Mouse (Mus musculus) right cerebral cortex, postnatal 36 days (tissue): ENCODE results near the gene Lpar3.
"Not testable (repeated sequence)": the region's sequence is repeated elsewhere in the genome, so short reads cannot be mapped to it uniquely, and the experiment has no call there.

Experiments used
- DNase-seq, 2 experiments: peaks; one replicate each; pipeline ENCODE4 v3.0.0; 2022; ENCODE audit warnings: low spot score in 2 of 2, mixed read lengths in 1 of 2

Lpar3 gene

GRCm38 (mm10) chr3:146209759-146210158, 11.0 kb upstream of the Lpar3 start:
- DNase-seq: not testable (repeated sequence)

DNA sequence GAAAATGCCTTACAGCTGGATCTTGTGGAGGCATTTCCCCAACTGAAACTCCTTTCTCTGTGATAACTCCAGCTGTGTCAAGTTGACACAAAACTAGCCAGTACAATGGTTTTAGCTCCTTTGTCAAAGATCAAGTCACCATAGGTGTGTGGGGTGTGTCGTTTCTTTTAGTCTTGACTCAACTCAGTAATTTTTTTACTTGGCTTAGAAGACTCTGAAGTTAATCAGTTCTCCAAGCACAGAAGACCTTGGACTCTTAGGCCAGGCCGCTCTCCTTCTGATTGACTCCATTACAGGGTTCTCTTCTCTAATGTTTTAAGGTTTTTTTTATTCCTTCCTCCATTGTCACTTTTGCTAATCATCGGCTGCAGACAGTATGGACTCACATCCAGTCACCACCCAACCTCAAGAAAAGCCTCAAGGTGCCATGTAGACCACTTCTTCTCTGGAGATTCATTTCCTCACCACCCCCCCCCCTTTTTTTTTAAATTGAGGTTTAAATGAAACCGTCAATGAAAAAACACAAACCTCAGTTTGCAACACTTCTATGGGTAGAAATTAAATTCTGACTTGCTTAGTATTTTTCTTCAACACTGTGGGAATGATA, 9.5 kb upstream of the Lpar3 start:
- no peak for DNase-seq

- no peak for DNase-seq
Observed at GRCm38 (mm10) chr3:146211964-146212363, 8.8 kb upstream of the Lpar3 start.

GRCm38 (mm10) chr3:146213336-146213735, 7.4 kb upstream of the Lpar3 start:
- no peak for DNase-seq

- no peak for DNase-seq
Observed at GRCm38 (mm10) chr3:146216561-146216960, 4.2 kb upstream of the Lpar3 start.

- DNase-seq: no peak
Observed at GRCm38 (mm10) chr3:146224271-146224670, 3.5 kb downstream of the Lpar3 start.

GRCm38 (mm10) chr3:146225061-146225761, 4.4 kb downstream of the Lpar3 start:
- DNase-seq: no peak

GRCm38 (mm10) chr3:146227427-146227826, 6.7 kb downstream of the Lpar3 start:
- DNase-seq: no peak

- DNase-seq: no peak
Observed at GRCm38 (mm10) chr3:146228559-146229310, 8.0 kb downstream of the Lpar3 start.

DNA sequence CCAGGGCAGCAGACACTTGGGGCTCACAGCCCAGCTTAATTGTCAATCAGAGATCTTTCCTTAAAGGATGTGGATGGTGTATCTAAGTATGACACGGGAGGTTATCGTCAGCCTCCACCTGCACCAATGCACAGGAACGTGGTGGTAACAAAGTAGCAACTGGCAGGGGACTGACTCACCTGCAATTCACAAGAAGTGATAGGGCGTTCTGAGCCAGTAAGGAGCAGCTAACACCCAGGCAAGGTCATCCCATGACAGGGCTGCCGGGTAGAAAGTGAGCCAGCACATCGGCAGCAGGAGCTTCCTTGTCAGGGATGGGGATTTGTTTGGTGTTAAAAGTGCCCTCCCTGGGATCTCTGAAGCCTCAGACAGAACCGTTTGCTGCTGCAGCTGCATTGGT, 11.9 kb downstream of the Lpar3 start:
- no peak for DNase-seq

- no peak for DNase-seq
Observed at GRCm38 (mm10) chr3:146233741-146234140, 13.0 kb downstream of the Lpar3 start.

- DNase-seq: no peak
Observed at GRCm38 (mm10) chr3:146234530-146234929, 13.8 kb downstream of the Lpar3 start.

DNA sequence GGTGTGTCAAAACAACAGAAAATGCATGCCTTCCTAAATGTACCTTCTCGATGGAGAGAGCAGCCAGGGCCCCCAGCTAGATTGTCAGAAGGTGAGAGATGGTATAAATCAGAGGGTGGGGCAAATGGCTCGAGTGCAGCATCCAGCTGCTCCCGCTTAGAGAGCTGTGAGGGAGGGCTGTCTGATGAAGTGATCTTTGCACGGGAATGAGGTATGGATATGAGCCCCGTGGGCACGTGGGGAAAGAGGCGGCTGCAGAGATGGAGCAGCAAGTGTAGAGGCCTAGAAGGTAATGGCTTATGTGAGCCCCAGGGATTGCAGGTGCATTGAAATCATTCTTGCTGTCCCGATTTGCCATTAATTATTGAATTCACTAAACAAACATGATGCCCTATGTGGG, 15.5 kb downstream of the Lpar3 start:
- no peak for DNase-seq

DNA sequence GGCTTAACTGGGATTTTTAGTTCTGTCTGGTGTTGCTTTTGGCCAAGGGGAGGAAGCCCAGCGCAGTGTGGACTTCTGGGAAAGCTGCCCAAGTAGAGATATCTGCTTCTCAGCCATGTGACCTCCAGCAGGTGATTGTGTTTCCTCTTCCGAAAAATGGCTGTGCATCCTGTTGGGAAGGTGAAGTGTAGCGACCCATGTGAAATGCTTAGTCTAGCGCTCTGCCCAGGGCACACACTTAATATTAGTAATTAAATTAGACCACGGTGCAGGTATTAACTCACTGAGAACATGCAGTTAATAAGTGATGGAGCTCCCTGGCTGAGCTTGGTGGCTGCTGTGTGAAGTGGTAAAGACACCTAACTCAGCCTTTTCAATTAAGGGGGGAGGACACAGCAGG, 16.9 kb downstream of the Lpar3 start:
- no peak for DNase-seq

DNA sequence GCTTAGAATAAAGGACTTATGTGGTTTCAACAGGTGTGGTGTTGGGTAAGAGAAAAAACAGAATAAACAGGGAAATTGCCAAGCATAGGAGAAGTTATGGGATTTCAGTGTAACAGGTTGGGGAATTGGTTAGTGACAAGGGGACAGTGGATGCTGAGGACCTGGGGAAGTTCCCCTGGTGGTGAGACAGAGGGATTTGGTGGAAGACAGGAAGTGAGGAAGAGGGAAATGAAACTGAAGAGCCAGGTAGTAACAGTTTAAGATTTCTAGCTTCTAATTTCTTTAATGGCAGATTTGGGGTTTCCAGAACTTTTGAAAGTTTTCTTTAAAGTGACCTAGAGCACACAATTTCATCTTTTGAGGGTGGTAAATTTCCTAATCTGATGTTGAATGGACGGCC, 23.9 kb downstream of the Lpar3 start:
- DNase-seq: no peak

- no peak for DNase-seq
Observed at GRCm38 (mm10) chr3:146246557-146246956, 25.8 kb downstream of the Lpar3 start.

- DNase-seq: no peak
Observed at GRCm38 (mm10) chr3:146246992-146247391, 26.2 kb downstream of the Lpar3 start.

DNA sequence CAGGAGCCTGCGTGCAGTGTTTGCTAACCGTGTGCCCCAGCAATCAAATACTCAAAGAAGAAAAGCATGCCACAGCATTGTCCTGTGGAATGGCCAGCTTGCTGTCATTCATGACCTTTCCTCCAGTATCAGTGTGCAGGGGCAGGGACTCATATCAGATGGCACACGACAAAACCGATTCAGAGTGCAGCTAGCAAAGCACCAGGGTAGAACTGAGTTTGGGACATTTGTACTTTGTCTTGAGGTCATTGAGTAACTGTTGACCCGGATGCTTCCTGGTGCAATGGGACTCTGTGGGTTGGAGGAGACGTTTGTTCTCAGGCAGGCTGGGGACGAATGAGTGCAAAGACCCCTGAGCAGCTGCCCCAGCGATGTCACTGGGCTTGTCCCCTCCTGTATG, 29.1 kb downstream of the Lpar3 start:
- no peak for DNase-seq

DNA sequence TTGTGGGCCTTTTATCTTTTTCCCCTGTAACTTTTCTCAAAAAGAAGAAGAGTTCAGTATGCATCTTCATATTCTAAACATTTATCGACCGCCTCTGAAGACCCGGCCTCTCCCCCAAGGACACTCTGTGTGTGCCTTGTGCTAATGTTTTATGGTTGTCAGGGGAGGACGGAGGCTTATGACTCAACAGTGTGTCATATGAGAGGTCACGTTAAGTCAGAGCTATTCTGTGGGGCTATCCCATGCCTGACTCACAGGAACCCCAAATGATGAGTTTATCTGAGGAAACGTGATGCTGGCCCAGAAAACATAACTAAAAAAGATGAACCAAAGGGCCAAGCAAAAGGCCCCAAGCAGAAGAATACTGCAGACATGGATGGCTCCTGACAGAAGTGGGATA, 31.0 kb downstream of the Lpar3 start:
- no peak for DNase-seq

- DNase-seq: no peak
Observed at GRCm38 (mm10) chr3:146253736-146254320, 33.1 kb downstream of the Lpar3 start.

GRCm38 (mm10) chr3:146255123-146255522, 34.4 kb downstream of the Lpar3 start:
- no peak for DNase-seq

- no peak for DNase-seq
Observed at GRCm38 (mm10) chr3:146257483-146258122, 36.8 kb downstream of the Lpar3 start.
